Mouse (Mus musculus) spleen, adult 10 weeks (tissue): ENCODE measurements around the gene Olfr394. TPM values are rescaled to one million over a fixed set of nuclear protein-coding genes. Genes with fewer than 3 reads are reported as not detected.

ENCODE experiments used
- polyA plus RNA-seq: library from polyadenylated mRNA; stranded (reverse); fragments of 350-450 nt; fragmentation: Illumina TruSeq; extraction: RNeasy Lipid Tissue Mini Kit (QIAGEN cat#74804); gene quantifications from one replicate; pipeline ENCODE4 v1.2.3, GENCODE M21; 2015; ENCODE audit warnings: low replicate concordance; ENCODE audit not compliant: insufficient read depth

The Olfr394 gene
- polyA plus RNA-seq = not detected

DNA sequence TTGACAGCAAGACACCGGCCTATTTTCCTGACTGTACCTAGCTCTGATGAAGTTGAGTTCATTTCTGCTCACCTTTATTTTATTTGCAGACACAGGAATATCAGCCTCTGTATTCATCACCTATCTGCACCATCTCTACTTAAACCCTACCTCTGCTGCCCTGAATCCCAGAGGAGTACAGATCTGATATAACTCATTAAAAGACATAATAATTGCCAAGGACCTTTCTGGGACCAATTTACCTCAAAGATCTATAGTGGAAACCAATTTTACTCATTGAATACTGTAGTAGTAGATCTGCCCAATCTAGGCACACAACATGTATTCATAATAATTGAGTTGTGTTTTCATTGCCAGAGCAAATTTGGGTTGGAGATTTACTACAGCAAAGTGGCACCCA lies at the start of gene Olfr394:
TSS of gene Olfr394 (minus strand) at position 101 of the 400 bp plus-strand sequence.

GRCm38 (mm10) chr11:73936377-73936776 lies 45.8 kb upstream of the Olfr394 start, which contains the start of gene Olfr23:
Olfr23 (plus strand) TSS chr11:73936677.

DNA sequence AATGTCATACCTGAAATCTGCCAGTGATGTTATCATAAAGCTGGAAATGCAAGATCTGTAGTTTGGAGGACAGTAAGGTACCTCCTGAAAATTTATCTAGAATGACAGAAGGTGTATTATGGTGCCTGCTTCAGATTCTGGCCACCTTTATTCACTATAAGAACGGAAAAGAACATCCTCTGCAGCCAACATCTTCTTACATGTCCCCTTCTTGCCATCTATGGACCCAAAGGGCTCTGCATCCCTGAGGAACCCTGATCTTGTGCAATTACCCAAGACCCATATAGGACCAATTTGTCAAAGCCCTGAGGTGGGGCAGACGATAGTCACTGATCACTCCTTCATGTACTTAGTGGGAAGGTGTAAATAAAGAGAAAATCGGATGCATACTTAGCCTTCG lies 18.6 kb upstream of the Olfr394 start, which contains the start of gene Olfr395:
TSS of gene Olfr395 (minus strand) at position 101 of the 400 bp plus-strand sequence.

GRCm38 (mm10) chr11:73851354-73851753 lies 39.2 kb downstream of the Olfr394 start, which contains the start of gene Olfr393:
Olfr393 (minus strand) TSS chr11:73851454.

Other genes starting within 250 kb of the Olfr394 start
- gene Zfp735, start 202.0 kb downstream of the Olfr394 start, polyA plus RNA-seq = not detected
- gene Olfr389, start 110.1 kb downstream of the Olfr394 start, polyA plus RNA-seq = not detected
- gene Olfr390, start 107.8 kb downstream of the Olfr394 start, polyA plus RNA-seq = not detected
- gene Olfr391-ps, start 87.7 kb downstream of the Olfr394 start, polyA plus RNA-seq = not detected
- not detected for gene Olfr392, start 73.7 kb downstream of the Olfr394 start, polyA plus RNA-seq
- not detected for gene Olfr393, start 39.3 kb downstream of the Olfr394 start, polyA plus RNA-seq
- gene Olfr395, start 18.5 kb upstream of the Olfr394 start, polyA plus RNA-seq = not detected
- gene Olfr23, start 45.9 kb upstream of the Olfr394 start, polyA plus RNA-seq = not detected
- gene Olfr397, start 70.0 kb upstream of the Olfr394 start, polyA plus RNA-seq = not detected
- not detected for gene Olfr398, start 99.6 kb upstream of the Olfr394 start, polyA plus RNA-seq
- not detected for gene Olfr139, start 165.8 kb upstream of the Olfr394 start, polyA plus RNA-seq
- not detected for gene Olfr399, start 165.8 kb upstream of the Olfr394 start, polyA plus RNA-seq
- gene Zfp616, start 179.2 kb upstream of the Olfr394 start, polyA plus RNA-seq = not detected
- gene Olfr401, start 222.9 kb upstream of the Olfr394 start, polyA plus RNA-seq = not detected